Mouse (Mus musculus) ES-E14 (cell line): ENCODE results near the gene H2-Ke6. TPM values are rescaled to one million over a fixed set of nuclear protein-coding genes. Genes with fewer than 3 reads are reported as not detected.
A peak's percentile ranks its signal among the peaks of the same experiment; 100 is the strongest.

Experiments
- DNase-seq: peaks from one replicate; pipeline ENCODE4 v3.0.0-alpha.2; 2013; ENCODE audit warnings: low read depth, low spot score
- H3K27ac ChIP-seq: 2 replicates; pipeline ENCODE4 v1.5.1; 2012; ENCODE audit warnings: low read depth, mild to moderate bottlenecking, low read length, moderate library complexity, mixed read lengths; ENCODE audit not compliant: poor library complexity, insufficient read depth, severe bottlenecking
- H3K36me3 ChIP-seq: 2 replicates; pipeline ENCODE4 v1.6.1; 2012; ENCODE audit warnings: mild to moderate bottlenecking, low read length, moderate library complexity, mixed read lengths; ENCODE audit not compliant: control insufficient read depth, poor library complexity, insufficient read depth, severe bottlenecking
- H3K4me1 ChIP-seq, 2 experiments: fragments of 150-350 bp in 1 of 2; sonication (generic) in 1 of 2; 2 replicates each; pipeline ENCODE4 v1.6.1; 2012; ENCODE audit warnings: low read length in 2 of 2, mild to moderate bottlenecking in 1 of 2, mixed read lengths in 1 of 2; ENCODE audit not compliant: control insufficient read depth in 2 of 2, insufficient read depth in 2 of 2, poor library complexity in 1 of 2
- H3K4me3 ChIP-seq, 2 experiments: fragments of 150-350 bp in 1 of 2; sonication (generic) in 1 of 2; 2 replicates each; pipeline ENCODE4 v1.5.1; 2012; ENCODE audit warnings: low read length in 2 of 2, low read depth in 1 of 2, mild to moderate bottlenecking in 1 of 2, mixed read lengths in 1 of 2; ENCODE audit not compliant: insufficient read depth in 1 of 2, poor library complexity in 1 of 2, severe bottlenecking in 1 of 2
- H3K9ac ChIP-seq: 2 replicates; pipeline ENCODE4 v1.6.1; 2012; ENCODE audit warnings: low read depth, mild to moderate bottlenecking, low read length, mixed read lengths; ENCODE audit not compliant: poor library complexity, insufficient read depth, severe bottlenecking
- H3K9me3 ChIP-seq: fragments of 150-350 bp; sonication (generic); 2 replicates; pipeline ENCODE4 v1.6.1; 2012; ENCODE audit warnings: low read depth, mild to moderate bottlenecking, low read length; ENCODE audit not compliant: control insufficient read depth, insufficient read depth
- CHD2 ChIP-seq: IDR thresholded peaks from 2 replicates; pipeline ENCODE4 v1.6.1; 2014; ENCODE audit warnings: mild to moderate bottlenecking, low read depth, low read length, inconsistent platforms
- HCFC1 ChIP-seq: IDR thresholded peaks from 2 replicates; pipeline ENCODE4 v1.6.1; 2012; ENCODE audit warnings: low read length, inconsistent platforms, borderline replicate concordance; ENCODE audit not compliant: insufficient read depth
- MAFK ChIP-seq: IDR thresholded peaks from 2 replicates; pipeline ENCODE4 v1.6.1; 2014; ENCODE audit warnings: mild to moderate bottlenecking, low read depth, low read length, inconsistent platforms; ENCODE audit not compliant: insufficient read depth
- ZC3H11A ChIP-seq: IDR thresholded peaks from 2 replicates; pipeline ENCODE4 v1.6.1; 2012; ENCODE audit warnings: low read depth, mild to moderate bottlenecking, inconsistent platforms, low read length, borderline replicate concordance
- ZNF384 ChIP-seq: IDR thresholded peaks from 2 replicates; pipeline ENCODE4 v1.6.1; 2012; ENCODE audit warnings: low read depth, low read length, inconsistent platforms
- in situ Hi-C, 2 experiments: fragments of 600-800 bp; cut with MboI; formaldehyde crosslinking; loops; one replicate each; pipeline ENCODE4 v1.15.1; 2025; ENCODE audit warnings: low sequenced_read_pairs in 2 of 2, inconsistent platforms in 1 of 2; ENCODE audit not compliant: unreplicated experiment in 2 of 2
- total RNA-seq: library from RNA; depleted of rRNA; stranded (reverse); fragments of 300-350 nt; gene quantifications from 2 replicates; pipeline ENCODE4 v1.2.3, GENCODE M21; 2012

The H2-Ke6 gene
- total RNA-seq, 1 experiment, result 15.5 TPM

GRCm38 (mm10) chr17:34039562-34040450 is 11.9 kb upstream of the H2-Ke6 start:
- Histone ChIP-seq H3K36me3 (peaks cover 27% of the 10 kb centered on the region), H3K9me3 (no peaks in the 10 kb centered on the region), H3K27ac (no peak overlapping the region), H3K9ac (no peak overlapping the region), H3K4me1 (peaks cover 0 to 8% of the 10 kb centered on the region in 2 experiments; a peak in 1 of 4 replicates), H3K4me3 (no peak overlapping the region; a peak in 1 of 4 replicates)
- no peak for DNase-seq
- TF ChIP-seq MAFK, result no peak
- in situ Hi-C loops, result no loop called here

DNA sequence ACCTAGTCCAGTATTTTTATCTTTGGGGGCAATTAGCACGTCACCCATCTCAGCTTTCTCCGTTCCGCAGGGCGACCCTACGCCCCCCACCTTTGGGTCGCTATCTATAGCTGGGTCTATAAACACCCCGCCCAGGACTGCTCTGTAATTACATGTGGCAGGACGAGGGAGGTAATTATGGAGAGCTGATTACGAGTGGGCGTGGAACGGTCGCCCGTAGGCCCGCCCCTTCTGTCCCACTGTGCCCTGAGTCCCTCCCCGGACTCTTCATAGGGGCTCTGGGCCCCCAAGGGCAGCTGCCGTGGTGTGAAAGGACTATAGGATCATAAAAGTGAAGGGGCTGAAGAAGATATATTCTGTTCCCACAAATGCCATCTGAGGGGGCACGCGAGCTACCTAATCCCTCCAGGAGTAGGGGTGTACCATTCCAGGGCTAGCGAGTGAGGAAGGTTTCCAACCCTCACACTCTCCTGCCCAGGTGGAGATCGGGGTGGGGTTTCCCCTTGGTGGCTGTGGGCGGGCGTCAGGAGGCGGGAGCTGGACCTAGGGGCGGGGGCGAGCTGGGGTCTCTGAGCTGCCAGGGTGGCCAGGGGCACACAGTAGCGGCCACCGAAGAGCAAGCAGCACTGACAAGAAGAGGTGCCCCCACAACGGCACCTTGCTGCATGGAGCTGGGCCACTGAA is 11.2 kb upstream of the H2-Ke6 start, which contains the start of gene Col11a2:
Col11a2 (plus strand) TSS at position 560 of the 684 bp plus-strand sequence.
- DNase-seq, result no peak

DNA sequence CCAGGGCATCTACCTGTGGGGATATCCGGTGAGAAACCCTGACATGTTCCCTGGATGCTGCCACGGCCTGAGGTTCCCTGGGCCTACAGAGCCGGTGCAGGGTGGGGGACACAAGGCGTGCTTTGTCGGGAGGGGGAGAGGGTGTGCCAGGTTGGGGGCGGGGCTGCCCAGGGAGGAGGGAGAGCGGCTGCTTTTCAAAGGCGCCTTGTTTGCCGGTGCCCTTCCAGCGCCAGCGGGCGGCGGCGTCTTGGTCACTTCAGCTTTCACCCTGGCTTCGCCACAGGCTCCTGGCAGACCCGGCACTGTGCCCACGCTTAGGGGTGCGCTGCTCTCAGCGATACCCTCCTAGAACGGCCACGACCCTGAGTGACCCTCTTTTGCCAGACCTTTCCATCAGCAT is 10.6 kb upstream of the H2-Ke6 start:
- TF ChIP-seq CHD2 (no peak), ZNF384 (no peak), MAFK (no peak), HCFC1 (no peak), ZC3H11A (no peak)
- no peak overlapping the region for H3K9ac ChIP-seq
- H3K4me3 ChIP-seq, result no peak overlapping the region; a peak in 1 of 4 replicates
- H3K4me1 ChIP-seq, result peaks cover 0 to 8% of the 10 kb centered on the region in 2 experiments; a peak in 1 of 4 replicates
- no peaks in the 10 kb centered on the region for H3K9me3 ChIP-seq
- peaks cover 33% of the 10 kb centered on the region for H3K36me3 ChIP-seq
- DNase-seq, result no peak
- in situ Hi-C loops, result no loop called here
- no peak overlapping the region for H3K27ac ChIP-seq

More for the DNA sequence above, 11.2 kb upstream of the H2-Ke6 start, which contains the start of gene Col11a2:
- in situ Hi-C loops, result no loop called here
- Histone ChIP-seq H3K27ac (no peak within 1 kb of the TSS), H3K9me3 (no peaks in the 10 kb centered on the region), H3K4me1 (peaks cover 0 to 8% of the 10 kb centered on the region in 2 experiments; a peak in 1 of 4 replicates), H3K9ac (0 out of 2 replicates have a peak within 1 kb of the TSS, but pooled peaks have one; percentile 8), H3K36me3 (peaks cover 31% of the 10 kb centered on the region), H3K4me3 (peak within 1 kb of the TSS in 1 of 2 experiments; percentile 33; a peak in 1 of 4 replicates)
- TF ChIP-seq MAFK (no peak), CHD2 (no peak), ZC3H11A (no peak), ZNF384 (no peak), HCFC1 (no peak)

DNA sequence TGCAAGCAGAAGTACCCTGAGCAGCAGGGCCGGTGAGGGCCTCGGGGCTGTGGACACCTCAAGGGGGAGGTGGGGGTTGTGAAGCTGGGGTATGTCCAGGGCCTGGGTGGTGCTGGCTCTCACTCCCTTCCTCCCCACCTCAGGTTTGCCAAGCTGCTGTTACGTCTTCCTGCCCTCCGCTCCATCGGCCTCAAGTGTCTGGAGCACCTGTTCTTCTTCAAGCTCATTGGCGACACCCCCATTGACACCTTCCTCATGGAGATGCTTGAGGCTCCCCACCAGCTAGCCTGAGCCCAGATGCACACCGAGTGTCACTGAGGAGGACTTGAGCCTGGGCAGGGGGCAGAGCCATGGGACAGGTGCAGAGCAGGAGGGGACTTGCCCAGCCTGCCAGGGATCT is 9.4 kb upstream of the H2-Ke6 start:
- no peak overlapping the region for H3K9ac ChIP-seq
- H3K4me1 ChIP-seq, result peaks cover 0 to 8% of the 10 kb centered on the region in 2 experiments; a peak in 1 of 4 replicates
- H3K36me3 ChIP-seq, result peaks cover 33% of the 10 kb centered on the region
- H3K4me3 ChIP-seq, result no peak overlapping the region
- no peak for DNase-seq
- no peak for TF ChIP-seq ZC3H11A
- TF ChIP-seq ZNF384, result no peak
- TF ChIP-seq CHD2, result no peak
- TF ChIP-seq MAFK, result no peak
- TF ChIP-seq HCFC1, result no peak
- no peaks in the 10 kb centered on the region for H3K9me3 ChIP-seq
- in situ Hi-C loops, result no loop called here
- no peak overlapping the region for H3K27ac ChIP-seq
